Mouse (Mus musculus) A20 (cell line): ENCODE measurements around the gene Rhbdl3.
"Not testable (repeated sequence)": the region's sequence is repeated elsewhere in the genome, so short reads cannot be mapped to it uniquely, and the experiment has no call there.

ENCODE experiments used
- DNase-seq: peaks from one replicate; pipeline ENCODE4 v3.0.0-alpha.2; 2011; ENCODE audit warnings: low read depth, low spot score

Rhbdl3 gene

DNA sequence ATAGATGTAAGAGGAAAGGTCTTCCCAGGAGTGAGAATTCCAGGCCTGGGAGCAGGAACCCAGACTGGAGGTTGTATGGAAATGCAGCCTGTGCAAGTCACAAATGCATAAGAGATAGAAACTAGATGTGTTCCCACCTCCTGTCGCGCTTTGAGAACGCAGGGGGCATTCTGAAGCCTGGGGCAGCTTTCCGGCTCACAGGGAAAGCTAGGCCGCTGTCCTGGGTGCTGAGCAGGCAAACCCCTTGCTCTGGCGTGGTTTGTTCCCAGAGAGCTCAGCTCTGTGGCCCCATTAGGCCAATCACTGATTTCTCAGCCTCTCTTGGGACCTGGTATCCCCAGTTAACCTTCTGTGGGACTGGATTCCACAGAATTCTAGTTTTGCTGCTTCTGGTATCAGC lies 11.9 kb downstream of the Rhbdl3 start:
- no peak for DNase-seq

DNA sequence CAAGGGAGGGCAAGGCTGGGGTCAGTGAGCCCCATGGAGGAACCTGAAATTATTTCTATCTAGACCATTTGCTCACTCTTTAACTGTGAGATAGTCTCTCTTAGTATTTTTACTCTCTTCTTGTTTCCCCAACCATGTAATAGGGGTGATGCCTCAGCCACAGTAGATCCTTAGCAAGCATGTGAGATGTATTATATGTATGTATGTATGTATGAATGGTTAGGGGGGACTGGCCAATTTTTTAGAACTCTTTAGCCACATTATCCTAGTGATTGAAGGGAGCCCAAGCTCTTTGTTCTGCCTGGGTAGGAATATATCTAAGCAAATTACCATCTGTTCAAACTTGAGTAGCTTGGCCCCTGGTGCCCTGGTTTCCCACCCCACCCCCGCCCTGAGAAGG lies 12.8 kb downstream of the Rhbdl3 start:
- DNase-seq, result no peak

DNA sequence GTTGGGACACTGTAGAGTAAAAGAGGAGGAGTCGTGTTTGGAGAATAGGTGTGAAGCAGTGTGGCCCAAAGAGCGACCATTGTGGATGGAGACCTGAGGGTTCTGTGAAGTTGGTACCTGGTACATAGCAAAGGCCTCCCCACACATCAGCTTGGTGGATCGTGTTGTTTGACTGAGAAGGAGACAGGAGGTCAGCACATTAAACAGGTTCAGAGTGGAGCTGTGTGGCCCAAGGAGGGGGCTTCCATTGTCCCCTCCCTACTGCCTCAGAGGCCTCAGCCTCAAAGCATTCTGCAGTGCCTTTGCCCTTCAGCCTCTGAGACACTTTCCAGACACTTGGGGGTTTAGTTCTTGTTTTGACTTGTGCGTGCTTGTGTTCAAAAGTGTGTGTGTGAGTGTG lies 13.2 kb downstream of the Rhbdl3 start:
- DNase-seq, result no peak

DNA sequence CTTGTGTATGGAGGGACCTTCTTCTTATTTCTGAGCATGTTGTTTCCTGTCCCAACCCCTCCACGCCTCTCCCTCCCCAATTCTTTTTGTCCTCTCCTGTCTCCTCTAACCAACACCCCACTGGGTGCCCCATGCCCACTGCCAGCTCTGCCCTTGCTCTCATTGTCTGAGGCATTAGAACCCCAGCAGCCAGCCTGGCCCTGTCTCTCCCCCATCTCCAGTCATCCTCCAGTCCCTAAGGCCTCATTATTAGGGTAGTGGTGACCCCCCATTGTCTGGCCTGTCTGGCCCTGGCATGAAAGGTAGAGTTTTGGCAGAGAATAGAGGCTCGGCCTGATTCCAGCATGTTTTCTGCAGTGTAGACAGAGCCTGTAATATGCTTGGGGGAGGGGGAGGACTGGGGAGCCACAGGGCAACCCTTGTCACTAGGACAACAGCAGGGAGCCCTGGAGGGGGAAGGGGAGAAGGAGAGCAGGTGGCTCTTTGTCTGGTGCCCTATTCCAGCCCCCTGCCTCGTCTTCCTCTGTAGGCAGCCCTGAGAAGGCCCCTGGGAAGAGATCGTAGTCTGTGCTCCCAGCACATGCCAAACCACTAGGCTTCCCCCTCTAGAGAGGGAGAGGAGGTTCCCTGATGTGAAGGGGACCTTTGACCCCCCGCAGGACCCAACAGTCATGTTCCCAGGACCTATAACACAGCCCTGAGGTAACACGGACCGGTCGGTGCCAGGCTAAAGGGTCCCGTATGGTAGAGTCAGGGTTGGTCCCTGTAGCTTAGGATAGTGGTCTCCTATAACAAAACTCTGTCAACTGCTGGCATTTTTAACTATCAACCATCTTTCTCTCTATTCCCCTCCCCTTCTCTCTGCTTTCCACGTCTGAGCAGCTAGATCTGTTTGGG lies 15.3 kb downstream of the Rhbdl3 start:
- no peak for DNase-seq

DNA sequence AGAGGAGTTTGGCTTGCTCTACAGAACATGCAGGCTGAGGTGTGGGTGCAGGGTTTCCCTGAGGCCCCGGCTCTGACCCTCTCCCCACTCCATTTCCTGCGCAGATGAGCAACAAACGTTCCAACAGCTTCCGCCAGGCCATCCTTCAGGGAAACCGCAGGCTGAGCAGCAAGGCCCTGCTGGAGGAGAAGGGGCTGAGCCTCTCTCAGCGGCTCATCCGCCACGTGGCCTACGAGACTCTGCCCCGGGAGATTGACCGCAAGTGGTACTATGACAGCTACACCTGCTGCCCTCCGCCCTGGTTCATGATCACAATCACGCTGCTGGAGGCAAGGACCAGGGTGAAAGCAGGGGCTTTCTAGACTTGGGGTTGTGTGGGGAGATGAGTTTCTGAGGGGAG lies 22.5 kb downstream of the Rhbdl3 start:
- DNase-seq, result no peak

DNA sequence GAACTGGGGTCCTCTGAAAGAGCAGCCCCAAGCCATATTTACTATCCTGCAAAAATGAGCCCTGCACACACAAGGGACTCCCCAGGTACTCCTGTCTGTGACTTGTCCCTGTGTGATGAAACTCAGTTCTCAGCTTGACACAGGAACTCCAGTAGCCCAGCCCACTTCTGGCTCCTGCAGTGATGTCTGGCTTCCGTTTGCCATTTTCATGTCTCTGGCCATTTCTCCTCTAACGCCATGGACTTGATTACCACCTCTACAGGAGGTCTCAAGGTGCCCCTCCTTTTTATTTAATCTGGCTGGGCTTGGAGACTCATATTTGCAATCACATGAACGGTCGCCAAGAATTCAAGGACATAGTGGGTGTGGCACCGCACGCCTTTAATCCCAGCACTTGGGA lies 23.9 kb downstream of the Rhbdl3 start:
- no peak for DNase-seq

DNA sequence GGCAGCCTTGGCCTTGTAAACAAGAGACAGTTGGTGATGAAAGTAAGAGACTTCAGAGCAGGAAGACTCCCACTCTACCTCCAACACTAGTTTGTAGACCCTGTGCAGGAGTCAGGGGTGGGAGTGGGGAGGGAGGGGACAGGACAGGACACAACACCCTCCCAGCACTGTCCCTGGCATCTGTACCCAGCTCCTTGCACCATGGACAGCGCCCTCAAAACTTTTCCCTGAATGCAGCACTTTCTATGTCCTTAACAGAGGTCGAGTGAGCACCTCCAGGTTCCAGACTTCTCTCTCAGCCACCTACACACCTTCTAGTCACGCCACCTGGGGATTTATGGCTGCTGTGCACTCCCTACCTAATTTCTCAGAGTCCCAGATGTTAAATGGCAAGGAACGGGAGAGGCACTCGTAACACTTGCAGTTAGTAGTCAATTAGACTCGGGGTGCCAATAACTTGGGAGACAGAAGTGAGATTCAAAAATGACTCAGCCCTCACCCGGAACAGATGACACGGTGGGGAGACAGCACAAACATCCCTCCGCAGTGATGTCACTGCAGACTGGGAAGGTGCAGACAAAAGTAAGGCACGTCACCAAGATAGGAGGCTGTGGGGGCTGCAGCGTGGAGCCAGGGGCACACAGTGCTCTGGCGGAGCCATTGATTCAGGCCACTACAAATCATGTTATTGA lies 32.1 kb downstream of the Rhbdl3 start:
- DNase-seq, result no peak

DNA sequence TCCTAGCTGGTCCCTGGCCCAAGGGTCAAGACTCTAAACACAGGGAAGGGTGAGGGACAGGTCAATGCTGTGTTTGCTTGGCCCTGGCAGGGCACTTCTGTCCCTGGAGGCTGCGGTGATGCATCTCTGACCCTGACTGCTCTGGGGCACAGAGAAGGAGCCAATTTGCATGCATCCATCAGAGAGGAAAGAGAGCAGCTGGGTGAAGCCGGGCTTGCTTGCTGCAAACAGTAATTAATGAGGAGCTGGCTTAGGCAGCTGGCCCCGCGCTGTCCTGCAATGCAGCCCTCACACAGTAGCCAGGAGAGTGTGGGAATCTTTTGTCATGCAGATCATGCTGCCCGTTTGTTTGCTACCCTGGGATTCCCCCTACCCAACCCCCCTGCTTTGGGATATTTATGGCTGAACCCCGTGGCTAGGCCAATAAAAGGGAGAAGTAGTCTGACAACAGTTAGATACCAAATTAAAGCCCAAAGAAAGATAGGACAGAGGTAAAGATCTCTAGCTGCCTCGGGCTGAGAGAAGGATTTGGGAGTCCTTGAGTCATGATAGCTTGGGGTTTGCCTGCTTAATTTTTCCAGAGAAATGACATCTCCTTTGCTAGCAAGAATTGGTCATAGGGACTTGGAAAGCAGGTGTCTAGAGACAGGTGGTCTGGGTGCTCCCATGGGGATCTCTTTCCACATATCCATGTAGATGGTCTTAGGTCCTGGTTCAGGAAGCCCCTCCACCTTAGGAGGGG lies 35.1 kb downstream of the Rhbdl3 start:
- DNase-seq, result peak; percentile 35

DNA sequence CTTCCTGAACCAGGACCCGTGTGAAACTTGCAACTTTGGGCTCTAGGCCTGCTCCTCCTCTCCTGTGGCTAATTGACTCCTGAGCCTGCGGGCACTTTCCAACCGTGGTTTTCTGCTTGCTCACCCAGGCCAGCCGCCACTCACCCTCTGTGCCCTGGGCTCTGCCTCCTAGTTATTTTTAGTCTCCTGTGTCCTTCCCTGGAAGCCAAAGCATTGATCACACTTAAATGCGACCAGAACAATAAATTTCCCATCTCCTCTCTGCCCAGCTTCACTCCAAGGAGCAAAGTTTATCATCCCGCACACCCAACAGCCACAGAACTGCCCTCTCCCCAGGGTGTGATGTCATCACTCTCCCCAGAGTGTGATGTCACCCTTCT lies 35.6 kb downstream of the Rhbdl3 start:
- no peak for DNase-seq

DNA sequence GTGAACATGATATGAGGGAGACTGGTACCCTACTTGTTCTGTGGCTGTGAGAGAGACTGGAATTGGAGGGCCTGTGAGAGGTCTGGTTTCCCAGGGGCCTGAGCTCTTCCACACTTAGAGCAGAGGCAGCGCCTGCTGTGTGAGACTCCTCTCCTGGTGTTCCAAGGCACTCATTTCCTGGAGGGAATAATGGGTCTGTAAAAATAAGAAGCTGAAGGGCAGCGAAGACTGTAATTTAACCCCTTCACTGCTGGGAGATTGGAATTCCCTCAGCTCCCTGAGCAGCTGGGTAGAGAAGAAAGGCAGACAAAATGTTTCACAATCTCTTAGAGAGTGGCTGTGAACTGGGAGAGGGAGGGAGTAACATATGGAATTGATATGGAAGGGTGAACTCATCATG lies 41.8 kb downstream of the Rhbdl3 start:
- no peak for DNase-seq

DNA sequence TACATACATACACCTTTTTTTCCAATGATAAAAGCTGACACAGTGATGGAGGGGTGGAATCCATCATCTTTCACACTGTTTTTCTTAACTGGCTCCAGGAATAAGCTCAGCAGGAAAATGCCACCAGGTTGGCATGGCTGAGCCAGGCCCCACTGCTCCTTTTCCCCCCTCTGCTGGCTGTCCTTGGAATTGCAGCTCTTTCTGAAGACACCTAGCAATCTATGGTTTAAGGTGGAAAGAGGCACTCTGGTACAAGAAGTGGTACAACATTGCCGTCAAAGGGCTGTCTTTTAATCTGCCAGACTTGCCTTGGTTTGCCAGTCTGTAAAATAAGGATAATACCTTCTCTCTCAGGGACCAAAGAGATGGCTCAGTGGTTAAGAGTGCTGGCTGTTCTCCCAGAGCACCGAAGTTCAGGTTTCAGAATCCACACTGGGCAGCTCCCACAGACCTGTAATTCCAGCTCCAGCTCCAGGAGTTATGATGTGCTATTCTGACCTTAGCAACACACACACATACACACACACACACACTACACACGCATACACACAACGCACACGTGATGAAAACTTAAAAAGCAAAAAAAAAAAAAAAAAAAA lies 51.2 kb downstream of the Rhbdl3 start:
- DNase-seq, result peak; percentile 71

DNA sequence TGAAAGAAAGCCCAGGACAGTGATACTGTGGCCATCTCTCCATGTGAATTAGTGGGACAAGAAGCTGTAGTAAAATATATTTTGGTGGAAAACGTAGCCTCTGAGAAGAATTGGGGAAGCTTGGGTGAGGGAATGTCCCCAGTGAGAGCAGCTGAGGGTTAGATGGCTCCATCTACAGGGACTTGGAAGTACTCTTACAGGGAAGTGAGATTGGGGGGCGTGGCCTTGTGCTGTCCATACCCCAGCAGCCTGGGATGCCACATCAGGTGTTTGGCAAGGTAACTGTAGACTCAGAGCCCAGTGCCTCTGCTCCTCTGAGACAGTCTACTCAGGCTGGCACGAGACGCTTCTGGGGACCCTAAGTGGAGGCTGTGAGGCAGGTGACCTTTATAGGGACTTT lies 54.1 kb downstream of the Rhbdl3 start:
- peak; percentile 66 for DNase-seq

DNA sequence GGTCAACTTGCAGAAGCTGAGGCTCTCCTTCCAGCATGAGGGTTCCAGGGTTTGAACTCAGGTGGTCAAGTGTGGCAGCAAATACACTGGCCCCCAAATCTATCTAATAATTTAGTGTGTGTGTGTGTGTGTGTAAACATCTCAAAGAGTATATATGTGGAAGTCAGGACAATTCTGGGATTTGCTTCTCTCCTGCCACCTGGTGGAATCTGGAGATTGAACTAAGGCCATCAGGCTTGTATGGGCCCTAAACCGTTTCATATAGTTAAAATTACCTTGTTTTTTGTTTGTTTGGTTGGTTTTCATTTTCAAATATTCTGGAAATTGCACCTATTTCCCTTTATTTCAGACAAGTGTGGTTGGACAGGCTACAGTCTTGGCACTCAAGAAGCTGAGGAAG lies 68.2 kb downstream of the Rhbdl3 start:
- DNase-seq, result no peak

DNA sequence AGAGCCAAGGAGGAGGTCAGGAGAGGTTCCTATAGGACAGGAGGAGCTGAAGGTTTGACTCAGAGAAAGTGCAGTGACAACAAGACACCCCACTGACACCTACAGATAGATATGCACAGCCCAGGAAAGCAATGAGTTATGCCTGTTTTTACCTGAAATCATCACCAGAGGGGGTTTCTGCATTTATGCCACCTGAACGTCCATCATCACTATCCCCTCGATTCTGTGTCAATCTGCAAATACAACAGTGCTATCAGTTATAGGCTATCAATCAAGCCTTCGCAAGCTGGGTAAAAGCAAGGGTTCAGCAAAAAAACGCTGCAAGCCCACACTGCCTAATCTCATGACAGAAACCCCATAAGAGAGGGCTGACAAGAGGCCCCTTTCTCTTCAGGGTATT lies 75.9 kb downstream of the Rhbdl3 start:
- DNase-seq, result peak; percentile 53

DNA sequence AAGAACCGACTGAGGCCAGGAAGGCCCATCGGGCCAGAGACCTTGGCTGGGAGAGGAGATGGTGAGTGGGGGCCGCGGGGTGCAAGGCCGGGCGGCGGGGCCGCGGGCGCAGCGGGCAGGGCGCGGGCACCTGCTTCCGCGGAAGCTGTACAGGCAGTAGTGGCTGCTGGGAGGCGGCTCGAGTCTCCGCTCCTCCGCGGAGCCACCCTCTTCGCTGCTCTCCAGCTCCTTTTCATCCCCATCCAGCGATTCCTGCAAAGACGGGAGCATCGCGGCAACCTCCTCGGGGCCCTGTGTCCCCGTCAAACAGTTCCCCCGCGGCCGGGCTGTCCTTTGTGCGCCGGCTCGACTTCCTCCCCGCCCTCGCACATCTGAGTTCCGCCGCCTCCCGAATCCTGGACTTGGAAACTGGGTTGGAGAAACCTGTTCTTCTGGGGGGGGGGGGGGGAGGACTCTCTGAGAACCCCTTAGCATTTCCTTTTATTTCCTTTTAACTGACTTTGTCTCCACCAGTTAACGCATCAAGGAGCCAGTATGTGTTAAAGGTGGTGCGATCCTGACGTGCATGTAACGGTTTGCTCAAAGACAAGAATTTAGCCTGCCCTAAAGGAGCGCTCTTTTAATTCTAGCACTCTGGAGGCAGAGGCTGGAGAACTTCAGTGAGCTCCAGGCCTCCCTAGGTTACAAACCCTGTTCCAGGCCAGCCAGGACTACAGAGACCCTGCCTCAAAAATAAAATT lies 77.2 kb downstream of the Rhbdl3 start, which contains the start of gene 5730455P16Rik:
Gene 5730455P16Rik, minus strand, starts transcription at position 323 of the 740 bp plus-strand sequence.
- DNase-seq, result peak; percentile 92

DNA sequence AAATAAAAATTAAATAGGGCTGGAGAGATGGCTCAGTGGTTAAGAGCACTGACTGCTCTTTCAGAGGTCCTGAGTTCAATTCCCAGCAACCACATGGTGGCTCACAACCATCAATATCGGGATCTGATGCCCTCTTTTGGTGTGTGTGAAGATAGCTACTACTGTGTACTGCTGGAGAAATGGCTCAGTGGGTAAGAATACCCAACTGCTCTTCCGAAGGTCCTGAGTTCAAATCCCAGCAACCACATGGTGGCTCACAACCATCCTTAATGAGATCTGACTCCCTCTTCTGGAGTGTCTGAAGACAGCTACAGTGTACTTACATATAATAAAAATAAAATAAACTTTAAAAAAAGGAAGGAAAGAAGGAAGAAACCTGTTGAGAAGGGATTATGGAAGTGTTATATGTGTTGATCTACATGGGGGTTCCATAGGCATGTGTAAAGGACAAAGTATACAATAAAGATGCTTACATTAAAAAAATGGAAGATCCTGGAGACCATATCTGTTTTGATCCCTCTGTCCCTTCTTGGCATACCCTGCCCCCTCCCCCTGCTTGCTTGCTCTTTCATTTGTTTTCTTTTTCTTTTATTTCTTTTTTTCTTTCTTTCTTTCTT lies 77.8 kb downstream of the Rhbdl3 start:
- DNase-seq, result not testable (repeated sequence)

DNA sequence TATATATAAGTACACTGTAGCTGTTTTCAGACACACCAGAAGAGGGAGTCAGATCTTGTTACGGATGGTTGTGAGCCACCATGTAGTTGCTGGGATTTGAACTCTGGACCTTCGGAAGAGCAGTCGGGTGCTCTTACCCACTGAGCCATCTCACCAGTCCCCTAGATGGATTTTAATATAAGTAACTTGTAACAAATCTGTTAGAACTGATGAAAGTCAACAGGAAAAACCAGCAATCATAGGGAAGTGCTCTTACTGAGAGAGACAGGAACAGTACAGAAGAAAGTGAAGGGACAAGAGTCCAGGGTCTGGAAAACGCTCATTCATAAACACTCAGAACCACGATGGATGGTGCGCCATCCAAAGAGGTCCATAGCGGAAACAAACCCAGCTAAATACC lies 78.5 kb downstream of the Rhbdl3 start:
- not testable (repeated sequence) for DNase-seq

DNA sequence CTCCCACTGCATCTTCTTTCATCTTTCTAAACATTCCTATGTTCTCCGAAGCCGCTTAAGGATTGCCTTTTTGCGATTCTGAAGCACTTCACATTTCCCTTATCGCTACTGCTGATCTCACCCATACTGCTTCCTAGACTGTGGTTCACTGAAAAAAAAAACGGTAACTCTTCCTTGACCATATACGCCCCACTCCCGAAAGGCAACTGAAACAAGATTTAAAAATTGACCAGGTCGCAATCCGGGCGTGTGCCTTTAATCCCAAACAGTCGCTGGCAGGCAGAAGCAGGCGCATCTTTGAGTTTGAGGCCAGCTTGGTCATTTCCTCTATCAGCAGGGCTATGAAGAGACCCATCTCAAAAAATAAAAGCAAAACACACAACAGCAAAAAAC lies 81.9 kb downstream of the Rhbdl3 start:
- no peak for DNase-seq

DNA sequence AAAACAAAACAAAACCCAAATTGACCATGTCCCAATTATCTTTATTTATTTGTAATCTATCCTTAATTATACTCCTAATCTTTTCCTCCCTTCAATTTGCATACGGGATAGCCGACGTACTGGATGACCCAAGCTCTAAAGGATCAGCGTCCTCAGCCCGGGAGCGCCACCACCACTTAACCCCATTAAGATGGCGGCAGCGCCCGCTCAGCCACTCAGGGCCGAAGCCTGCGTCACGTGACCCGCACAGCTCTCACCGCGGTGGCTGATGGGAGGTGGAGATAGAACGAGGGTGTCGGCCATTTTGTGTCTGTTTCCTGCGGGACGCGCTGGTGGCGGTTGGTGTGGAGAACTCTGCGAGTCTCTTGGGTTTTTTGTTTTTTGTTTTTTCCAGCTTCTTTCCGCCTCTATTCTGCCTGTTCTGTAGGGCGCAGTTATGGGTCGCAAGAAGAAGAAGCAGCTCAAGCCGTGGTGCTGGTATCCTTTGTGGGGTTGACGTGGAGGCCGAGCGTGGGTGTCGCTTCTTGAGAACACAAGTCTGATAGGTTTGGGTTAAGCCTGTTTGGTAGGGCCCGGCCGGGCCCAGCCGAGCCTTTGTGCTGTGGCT lies 82.4 kb downstream of the Rhbdl3 start, which contains the start of gene Zfp207:
Gene Zfp207, plus strand, starts transcription at position 261 of the 607 bp plus-strand sequence.
- DNase-seq, result peak; percentile 98

DNA sequence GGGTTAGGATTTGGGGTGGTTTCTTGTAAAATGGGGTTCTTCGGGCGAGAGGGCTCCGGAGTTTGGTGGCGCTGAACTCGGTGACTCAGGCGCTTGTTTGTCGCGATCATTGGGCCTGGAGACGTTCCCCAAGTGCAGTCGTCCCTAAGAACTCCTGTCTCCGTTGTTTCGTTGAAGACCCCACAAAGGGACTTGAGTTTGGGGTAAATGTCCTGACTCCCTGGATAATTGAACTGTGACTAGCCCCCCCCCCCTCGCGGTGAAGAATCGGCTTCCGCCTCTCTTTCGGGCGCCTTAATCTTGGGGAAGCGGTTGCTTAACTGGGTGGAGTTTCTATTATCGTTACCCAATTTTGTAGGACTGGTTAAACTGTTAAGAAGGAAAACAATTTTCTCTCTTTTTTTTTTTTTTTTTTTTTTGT lies 82.9 kb downstream of the Rhbdl3 start:
- no peak for DNase-seq
